Mouse (Mus musculus): ENCODE results near the gene Atp5c1. TPM values are rescaled to one million over a fixed set of nuclear protein-coding genes. Genes with fewer than 3 reads are reported as not detected.

Gene Atp5c1
- polyA plus RNA-seq, 1 experiment from 2014 or later: 729 TPM

Other genes with a start within 250 kb of the Atp5c1 start
- not detected in 2 replicates for gene 4930412O13Rik, start 199.3 kb downstream of the Atp5c1 start, polyA plus RNA-seq (2014; fragmentation: Nextera tagmentation; extraction: Ambion mirVana)
- gene 9230102O04Rik, start 191.0 kb downstream of the Atp5c1 start, polyA plus RNA-seq (2014; fragmentation: Nextera tagmentation; extraction: Ambion mirVana): not detected in 2 replicates
- gene Gata3, start 190.5 kb downstream of the Atp5c1 start, polyA plus RNA-seq (2014; fragmentation: Nextera tagmentation; extraction: Ambion mirVana): 0.85 and 1.8 TPM in 2 replicates
- 13.3 and 15.9 TPM in 2 replicates for gene Taf3, start 31.9 kb downstream of the Atp5c1 start, polyA plus RNA-seq (2014; fragmentation: Nextera tagmentation; extraction: Ambion mirVana)
- gene Kin, start 83 bp upstream of the Atp5c1 start, polyA plus RNA-seq (2014; fragmentation: Nextera tagmentation; extraction: Ambion mirVana): 26.8 and 29.5 TPM in 2 replicates
- gene Itih2, start 50.9 kb upstream of the Atp5c1 start, polyA plus RNA-seq (2014; fragmentation: Nextera tagmentation; extraction: Ambion mirVana): 0.19 and 0.27 TPM in 2 replicates
- 11.5 and 12.1 TPM in 2 replicates for gene Itih5, start 73.1 kb upstream of the Atp5c1 start, polyA plus RNA-seq (2014; fragmentation: Nextera tagmentation; extraction: Ambion mirVana)